Mouse (Mus musculus) heart, adult 2 months (tissue): ENCODE measurements at regions not wholly inside any gene's neighbourhood (a gene's known extent, or its start where the extent isn't known, plus 50 kb on each side); places are given as distances from the start of the nearest gene placed in this dataset.

Experiments
- DNase-seq, 2 experiments: peaks; one replicate each; pipeline ENCODE4 v3.0.0; 2021
- H3K27ac ChIP-seq: fragments of 200-600 bp; 2 replicates; pipeline ENCODE4 v1.8.1; 2022
- H3K27me3 ChIP-seq: fragments of 200-500 bp; 2 replicates; pipeline ENCODE4 v1.6.1; 2012; ENCODE audit warnings: mild to moderate bottlenecking, low read length, inconsistent platforms, mixed read lengths; ENCODE audit not compliant: control insufficient read depth, insufficient read depth
- H3K36me3 ChIP-seq: fragments of 200-500 bp; 2 replicates; pipeline ENCODE4 v1.6.1; 2012; ENCODE audit warnings: low read length, inconsistent platforms; ENCODE audit not compliant: control insufficient read depth, insufficient read depth
- H3K4me1 ChIP-seq: fragments of 200-500 bp; 2 replicates; pipeline ENCODE4 v1.6.1; 2011; ENCODE audit warnings: low read length; ENCODE audit not compliant: control insufficient read depth, insufficient read depth
- H3K4me3 ChIP-seq: fragments of 200-600 bp; 2 replicates; pipeline ENCODE4 v1.8.1; 2022
- H3K79me2 ChIP-seq: fragments of 200-500 bp; replicated peaks from 2 replicates; pipeline ENCODE4 v1.6.1; 2012; ENCODE audit warnings: mild to moderate bottlenecking, inconsistent platforms, low read length, moderate library complexity, mixed read lengths; ENCODE audit not compliant: control insufficient read depth, insufficient read depth
- H3K9ac ChIP-seq: fragments of 200-500 bp; 2 replicates; pipeline ENCODE4 v1.6.1; 2012; ENCODE audit warnings: low read depth, mild to moderate bottlenecking, control low read depth, inconsistent platforms, low read length, mixed read lengths
- CTCF ChIP-seq: fragments of 200-600 bp; IDR thresholded peaks from 2 replicates; pipeline ENCODE4 v1.8.1; 2022; ENCODE audit warnings: antibody characterized with exemption, mild to moderate bottlenecking, moderate library complexity
- EP300 ChIP-seq: fragments of 200-500 bp; IDR thresholded peaks from 2 replicates; pipeline ENCODE4 v1.6.1; 2011; ENCODE audit warnings: low read depth, low read length, control low read depth; ENCODE audit not compliant: insufficient read depth
- POLR2A ChIP-seq: fragments of 200-500 bp; IDR thresholded peaks from 2 replicates; pipeline ENCODE4 v1.6.1; 2011; ENCODE audit warnings: mild to moderate bottlenecking, low read depth, low read length, control low read depth; ENCODE audit not compliant: insufficient read depth
- WGBS: fragments of 180-500 bp; shearing (Covaris S2); methylation state at CpG from one replicate; pipeline ENCODE4 v1.1.7; 2018; 5-methylcytosine and 5-hydroxymethylcytosine counted together
- intact Hi-C: fragments of 180-260 bp; cut with DNase I; formaldehyde crosslinking; loops from one replicate; pipeline ENCODE4 v1.15.1; 2025

GRCm38 (mm10) chr12:68672011-68672410, 487.0 kb downstream of the Rps29 start:
- no peaks in the 10 kb centered on the region for H3K36me3 ChIP-seq
- intact Hi-C loops = no loop called here
- no peaks in the 10 kb centered on the region for H3K4me1 ChIP-seq
- no peaks in the 10 kb centered on the region for H3K27me3 ChIP-seq
- no peak for DNase-seq
- TF ChIP-seq POLR2A = no peak
- TF ChIP-seq EP300 = no peak
- no peak for TF ChIP-seq CTCF
- H3K4me3 ChIP-seq = no peak overlapping the region
- no peak overlapping the region for H3K9ac ChIP-seq
- H3K79me2 ChIP-seq = no peaks in the 10 kb centered on the region
- WGBS = 47% methylated on average over 3 of the region's 3 CpGs
- no peak overlapping the region for H3K27ac ChIP-seq

DNA sequence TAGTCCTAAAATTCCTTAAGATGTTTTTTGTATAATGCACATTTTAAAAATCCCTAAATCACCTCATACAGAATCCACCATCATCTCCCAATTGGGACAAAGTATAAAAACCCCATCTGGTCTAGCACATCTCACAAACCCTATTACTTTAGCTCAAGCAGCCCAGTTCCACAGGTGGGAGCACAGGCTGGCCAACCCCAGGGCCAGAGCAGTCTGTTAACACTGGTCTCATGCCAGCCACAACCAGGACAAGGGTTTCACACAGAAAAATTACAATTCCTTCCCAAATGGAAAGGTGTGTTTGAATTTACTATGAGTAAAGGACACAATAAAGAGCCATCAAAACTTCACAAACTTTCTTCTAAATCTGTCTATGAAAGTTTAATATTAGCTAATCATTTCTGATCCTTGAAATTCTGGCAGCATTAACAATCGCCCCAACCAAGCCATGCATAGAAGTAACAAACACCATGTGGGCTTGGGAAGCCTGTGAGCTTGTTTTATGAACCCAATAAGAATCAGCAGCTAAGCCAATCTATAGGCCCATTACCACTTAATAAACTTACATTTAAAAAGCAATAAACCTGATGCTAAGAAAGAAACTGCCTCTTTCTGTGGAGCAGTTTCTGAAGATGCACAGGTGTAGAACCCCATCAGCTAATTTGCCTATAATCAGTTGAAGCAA, 512.9 kb downstream of the Rps29 start:
- Histone ChIP-seq H3K4me3 (no peak overlapping the region), H3K27me3 (no peaks in the 10 kb centered on the region), H3K27ac (no peak overlapping the region), H3K4me1 (no peaks in the 10 kb centered on the region), H3K79me2 (no peaks in the 10 kb centered on the region), H3K36me3 (no peaks in the 10 kb centered on the region), H3K9ac (no peak overlapping the region)
- WGBS = 79% methylated on average over 1 of the region's 1 CpGs
- DNase-seq = no peak
- intact Hi-C loops = no loop called here
- no peak for TF ChIP-seq POLR2A
- TF ChIP-seq EP300 = no peak
- no peak for TF ChIP-seq CTCF

- WGBS = 73% methylated on average over 4 of the region's 4 CpGs
- Histone ChIP-seq H3K9ac (no peak overlapping the region), H3K4me1 (no peaks in the 10 kb centered on the region), H3K4me3 (no peak overlapping the region), H3K36me3 (no peaks in the 10 kb centered on the region), H3K27ac (no peak overlapping the region), H3K27me3 (no peaks in the 10 kb centered on the region), H3K79me2 (no peaks in the 10 kb centered on the region)
- TF ChIP-seq EP300 (no peak), POLR2A (no peak), CTCF (no peak)
- intact Hi-C loops = no loop called here
- DNase-seq = no peak
Observed at GRCm38 (mm10) chr12:68643671-68644070, 515.3 kb downstream of the Rps29 start.

- Histone ChIP-seq H3K27ac (no peak overlapping the region), H3K27me3 (no peaks in the 10 kb centered on the region), H3K79me2 (no peaks in the 10 kb centered on the region), H3K4me1 (no peaks in the 10 kb centered on the region), H3K4me3 (no peak overlapping the region), H3K36me3 (no peaks in the 10 kb centered on the region), H3K9ac (no peak overlapping the region)
- DNase-seq = no peak
- intact Hi-C loops = no loop called here
- TF ChIP-seq EP300 = no peak
- TF ChIP-seq CTCF = no peak
- no peak for TF ChIP-seq POLR2A
- 89% methylated on average over 3 of the region's 3 CpGs for WGBS
Observed at GRCm38 (mm10) chr12:68632441-68632840, 526.5 kb downstream of the Rps29 start.

DNA sequence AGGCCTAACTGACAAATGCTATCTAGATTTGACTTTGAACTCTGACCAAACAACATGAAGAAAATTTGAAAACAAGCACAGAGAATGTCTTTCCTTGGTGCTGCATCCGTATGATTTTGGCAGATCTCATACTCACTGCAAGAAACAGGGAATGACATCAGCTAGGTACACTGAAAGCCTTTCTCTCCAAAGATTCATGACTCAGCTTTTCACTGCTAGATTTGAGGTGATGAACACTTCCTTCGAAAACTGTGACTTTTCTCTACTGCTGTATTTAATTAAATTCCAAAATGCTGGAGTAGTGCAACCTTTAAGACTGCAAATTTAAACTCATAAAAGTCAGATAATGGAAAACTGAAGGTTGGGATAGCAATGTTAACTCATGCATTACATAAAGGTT, 540.6 kb downstream of the Rps29 start:
- H3K9ac ChIP-seq = no peak overlapping the region
- no peaks in the 10 kb centered on the region for H3K79me2 ChIP-seq
- WGBS = 60% methylated on average over 2 of the region's 2 CpGs
- H3K36me3 ChIP-seq = no peaks in the 10 kb centered on the region
- no peak for DNase-seq
- H3K27me3 ChIP-seq = no peaks in the 10 kb centered on the region
- H3K27ac ChIP-seq = no peak overlapping the region
- intact Hi-C loops = no loop called here
- no peaks in the 10 kb centered on the region for H3K4me1 ChIP-seq
- TF ChIP-seq POLR2A = no peak
- TF ChIP-seq CTCF = no peak
- no peak for TF ChIP-seq EP300
- H3K4me3 ChIP-seq = no peak overlapping the region

GRCm38 (mm10) chr12:68605417-68606000, 553.5 kb downstream of the Rps29 start:
- H3K9ac ChIP-seq = no peak overlapping the region
- no peaks in the 10 kb centered on the region for H3K79me2 ChIP-seq
- no peak for DNase-seq
- TF ChIP-seq EP300 (no peak), POLR2A (no peak), CTCF (no peak)
- 85% methylated on average over 10 of the region's 10 CpGs for WGBS
- H3K27ac ChIP-seq = no peak overlapping the region
- intact Hi-C loops = no loop called here
- no peak overlapping the region for H3K4me3 ChIP-seq
- H3K4me1 ChIP-seq = no peaks in the 10 kb centered on the region
- no peaks in the 10 kb centered on the region for H3K36me3 ChIP-seq
- H3K27me3 ChIP-seq = no peaks in the 10 kb centered on the region
